Mouse (Mus musculus): ENCODE results near the gene Cldn20.

DNA sequence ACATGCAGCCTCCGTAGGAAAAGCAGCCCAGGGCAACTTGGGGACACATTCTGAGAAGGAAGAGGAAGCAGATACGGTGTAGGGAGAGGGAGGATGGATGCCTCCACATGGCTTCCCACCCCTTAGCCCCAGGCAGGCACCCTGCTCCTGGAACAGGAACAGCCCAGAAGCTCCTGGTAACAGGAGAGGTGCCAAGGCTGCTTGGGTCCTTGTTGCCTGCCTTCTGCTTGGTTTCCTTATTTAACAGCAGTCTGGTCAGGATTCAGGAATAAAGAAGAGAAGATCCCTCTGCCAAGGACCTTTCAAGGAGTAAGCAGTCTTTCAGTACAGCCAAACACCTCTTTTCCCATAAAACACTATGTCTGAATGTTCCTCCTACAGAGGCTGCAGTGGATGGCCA is 36.8 kb upstream of the Cldn20 start:
- no peak for TF ChIP-seq CTCF (IDR thresholded peaks at IDR 0.05; ENCODE audit: extremely low read depth, insufficient read depth, low read length)
- TF ChIP-seq POLR2A (IDR thresholded peaks at IDR 0.05; ENCODE audit: extremely low read depth, insufficient read depth, low read length), result no peak
